23 mouse cellular contexts compared by ENCODE assay signal in the genomic region with DNA sequence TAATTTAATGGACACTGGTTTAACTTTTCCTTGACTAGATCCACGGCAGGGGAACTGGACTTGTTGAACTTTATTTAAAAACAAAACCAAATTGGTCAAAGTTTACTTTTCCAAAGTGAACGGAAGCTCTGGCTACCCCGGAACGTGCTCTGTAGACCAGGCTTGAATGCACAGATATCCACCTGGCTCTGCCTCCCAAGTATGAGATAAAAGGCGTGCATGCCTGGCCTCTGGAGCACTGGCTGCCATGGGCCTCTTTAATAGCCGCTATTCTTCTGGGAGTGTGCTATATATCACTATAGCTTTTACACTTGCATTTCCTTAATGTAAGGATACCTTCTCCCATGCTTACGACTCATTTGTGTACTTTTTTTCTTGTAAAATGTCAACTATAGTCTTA. TPM values are rescaled to one million over a fixed set of nuclear protein-coding genes. Genes with fewer than 3 reads are reported as not detected.
DNase-seq lines count a peak whose midpoint lies in the region; ATAC-seq and TF ChIP-seq lines count a peak whose summit lies in the region.
"Had no signal": no experiment of that assay in that cellular context is flagged by ENCODE, and none has a peak within 500 bp of the region (broad histone marks: within the 10 kb centered on the region; RNA-seq: fewer than 3 reads in every experiment).

No protein-coding gene starts in this region.

- H3K4me2 ChIP-seq in kidney, embryonic 14.5 days (replicated peaks; ENCODE audit: low read depth, low read length) = no peak overlapping the region
- no peak overlapping the region for H3K4me2 ChIP-seq in intestine, embryonic 16.5 days (ENCODE audit: low read depth, low read length)
- peak overlapping the region; percentile 40 for H3K4me2 ChIP-seq in liver, embryonic 13.5 days
- H3K4me2 ChIP-seq: embryonic facial prominence, embryonic 13.5 days; forebrain, embryonic 12.5 days; hindbrain, embryonic 13.5 days had no signal

- no peaks in the 10 kb centered on the region; the same call in 1 of the 2 replicates for H3K4me1 ChIP-seq in kidney, adult 2 months (ENCODE audit: control insufficient read depth, insufficient read depth, low read length)
- H3K4me1 ChIP-seq in kidney, embryonic 14.5 days (ENCODE audit: control insufficient read depth, insufficient read depth, low read length) = no peaks in the 10 kb centered on the region
- peaks cover 2% of the 10 kb centered on the region; the same call in 1 of the 2 replicates for H3K4me1 ChIP-seq in intestine, embryonic 16.5 days (ENCODE audit: control insufficient read depth, insufficient read depth, low read length)
- peaks cover 43% of the 10 kb centered on the region for H3K4me1 ChIP-seq in liver, embryonic 13.5 days (replicated peaks)
- H3K4me1 ChIP-seq: embryonic facial prominence, embryonic 13.5 days; forebrain, embryonic 12.5 days; hindbrain, embryonic 13.5 days had no signal

- H3K4me3 ChIP-seq in kidney, adult 2 months (ENCODE audit: insufficient read depth, low read depth, low read length) = no peak overlapping the region
- no peak overlapping the region for H3K4me3 ChIP-seq in kidney, embryonic 14.5 days (ENCODE audit: low read length)
- no peak overlapping the region for H3K4me3 ChIP-seq in intestine, embryonic 16.5 days (ENCODE audit: low read length)
- H3K4me3 ChIP-seq in liver, embryonic 13.5 days (replicated peaks) = no peak overlapping the region
- H3K4me3 ChIP-seq: embryonic facial prominence, embryonic 13.5 days; forebrain, embryonic 12.5 days; heart, embryonic 10.5 days; hindbrain, embryonic 13.5 days had no signal

- intact Hi-C loops in left cerebral cortex, postnatal 4 days (cut with DNase I) = no loop called here

- no peak for TF ChIP-seq POLR2A in kidney, adult 2 months (IDR thresholded peaks at IDR 0.05; ENCODE audit: low read depth, low read length)

- no peaks in the 10 kb centered on the region for H3K27me3 ChIP-seq in kidney, adult 2 months (replicated peaks; ENCODE audit: control insufficient read depth, insufficient read depth, low read length)
- H3K27me3 ChIP-seq in kidney, embryonic 14.5 days (ENCODE audit: control insufficient read depth, insufficient read depth, low read length) = no peaks in the 10 kb centered on the region
- H3K27me3 ChIP-seq in intestine, embryonic 16.5 days (replicated peaks; ENCODE audit: control insufficient read depth, insufficient read depth, low read length) = no peaks in the 10 kb centered on the region
- no peaks in the 10 kb centered on the region for H3K27me3 ChIP-seq in liver, embryonic 13.5 days
- H3K27me3 ChIP-seq: embryonic facial prominence, embryonic 13.5 days; forebrain, embryonic 12.5 days; hindbrain, embryonic 13.5 days had no signal

- WGBS in kidney, adult 2 months = 44% methylated on average over 7 of the region's 7 CpGs
- WGBS in kidney, embryonic 14.5 days = 50% methylated on average over 7 of the region's 7 CpGs
- 30% methylated on average over 7 of the region's 7 CpGs for WGBS in intestine, embryonic 16.5 days
- 25% methylated on average over 7 of the region's 7 CpGs for WGBS in liver, embryonic 13.5 days (ENCODE audit: insufficient replicate concordance)

- H3K9me3 ChIP-seq in kidney, embryonic 14.5 days (ENCODE audit: control insufficient read depth, low read length) = no peaks in the 10 kb centered on the region
- no peaks in the 10 kb centered on the region for H3K9me3 ChIP-seq in intestine, embryonic 16.5 days (ENCODE audit: control insufficient read depth, low read length)
- H3K9me3 ChIP-seq in liver, embryonic 13.5 days (replicated peaks) = no peaks in the 10 kb centered on the region
- H3K9me3 ChIP-seq: embryonic facial prominence, embryonic 13.5 days; forebrain, embryonic 12.5 days; G1E; heart, embryonic 10.5 days; hindbrain, embryonic 13.5 days had no signal

- peak; percentile 19 for DNase-seq in kidney, adult 2 months
- DNase-seq in liver, embryonic 13.5 days = no peak
- DNase-seq in adipocyte (ENCODE audit: low spot score) = no peak
- no peak for DNase-seq in left cerebral cortex, postnatal 4 days
- DNase-seq in layer of hippocampus, postnatal 36 days = no peak
- DNase-seq: adrenal gland, postnatal 14 days; B cell, adult 2 months; cerebellum, adult 18-20 months; cerebellum, adult 9-11 months; cerebellum, postnatal 36 days; gastrocnemius, postnatal 10 days; heart, adult 18-20 months; heart, postnatal 10 days; heart, postnatal 4 days had no signal

- no peak for ATAC-seq in kidney, embryonic 14.5 days (ENCODE audit: low FRiP score, low TSS enrichment)
- peak; percentile 84 for ATAC-seq in intestine, embryonic 16.5 days
- peak; percentile 83 for ATAC-seq in liver, embryonic 13.5 days (ENCODE audit: low read depth)
- ATAC-seq: CD4-positive, CD25-positive, alpha-beta regulatory T cell, adult 4 months; forebrain, embryonic 16.5 days had no signal

- H3K36me3 ChIP-seq in kidney, adult 2 months (ENCODE audit: control insufficient read depth, insufficient read depth, low read length) = peaks cover 3% of the 10 kb centered on the region
- no peaks in the 10 kb centered on the region; the same call in 1 of the 2 replicates for H3K36me3 ChIP-seq in kidney, embryonic 14.5 days (ENCODE audit: control insufficient read depth, insufficient read depth, low read length)
- H3K36me3 ChIP-seq in intestine, embryonic 16.5 days (ENCODE audit: control insufficient read depth, insufficient read depth, low read length) = peaks cover 2% of the 10 kb centered on the region
- H3K36me3 ChIP-seq in liver, embryonic 13.5 days = peaks cover 3% of the 10 kb centered on the region; the same call in 1 of the 2 replicates
- H3K36me3 ChIP-seq: forebrain, embryonic 12.5 days; G1E had no signal

- no peak overlapping the region for H3K9ac ChIP-seq in kidney, embryonic 14.5 days (ENCODE audit: low read depth, low read length)
- H3K9ac ChIP-seq in intestine, embryonic 16.5 days (ENCODE audit: low read depth, low read length) = no peak overlapping the region
- H3K9ac ChIP-seq in liver, embryonic 13.5 days = no peak overlapping the region
- H3K9ac ChIP-seq: embryonic facial prominence, embryonic 13.5 days; forebrain, embryonic 12.5 days; hindbrain, embryonic 13.5 days had no signal

- TF ChIP-seq CTCF in kidney, adult 2 months (conservative IDR thresholded peaks at IDR 0.05; ENCODE audit: insufficient read depth, insufficient read length, low read depth, low read length) = no peak

- H3K27ac ChIP-seq in kidney, adult 2 months (ENCODE audit: insufficient read depth, low read depth, low read length) = no peak overlapping the region
- no peak overlapping the region for H3K27ac ChIP-seq in kidney, embryonic 14.5 days (ENCODE audit: low read depth, low read length)
- H3K27ac ChIP-seq in intestine, embryonic 16.5 days (ENCODE audit: low read length) = no peak overlapping the region
- H3K27ac ChIP-seq in liver, embryonic 13.5 days = peak overlapping the region; percentile 47
- H3K27ac ChIP-seq: embryonic facial prominence, embryonic 13.5 days; forebrain, embryonic 12.5 days; heart, embryonic 10.5 days; hindbrain, embryonic 13.5 days had no signal

RNA-seq across cellular contexts. Expression of a gene that starts 43.5 kb away (rescaled TPM):
- polyA plus RNA-seq in kidney, adult 2 months (2012; rRNA removed) = 2.6 and 3.7 TPM in 2 replicates
- polyA plus RNA-seq in kidney, embryonic 14.5 days (2014; fragmentation: Nextera tagmentation; extraction: Ambion mirVana) = 66.8 and 69.0 TPM in 2 replicates
- polyA plus RNA-seq in intestine, embryonic 16.5 days (2015; fragmentation: Nextera tagmentation; extraction: Ambion mirVana) = 55.2 and 58.9 TPM in 2 replicates
- polyA plus RNA-seq in liver, embryonic 13.5 days (2015; fragmentation: Nextera tagmentation; extraction: Ambion mirVana) = 11.4 and 14.4 TPM in 2 replicates
- 10 to 100 TPM; 29.5 to 31.6 TPM for total RNA-seq in left cerebral cortex, postnatal 4 days (2021)
- 10 to 100 TPM; 41.5 to 41.6 TPM for total RNA-seq in layer of hippocampus, postnatal 36 days (2021)
